Mouse (Mus musculus) adrenal gland, postnatal 10 days (tissue): ENCODE data around the gene Pla2g4e. TPM values are rescaled to one million over a fixed set of nuclear protein-coding genes. Genes with fewer than 3 reads are reported as not detected.

Experiments used
- total RNA-seq, 2 experiments: library from RNA; stranded (reverse); gene quantifications; 2 replicates each; pipeline ENCODE4 v1.2.3; 2021

Gene Pla2g4e
- total RNA-seq, 2 experiments from 2014 or later, result 0.99 to 3.6 TPM

Other genes starting within 250 kb of the Pla2g4e start
- gene Jmjd7, start 217.9 kb downstream of the Pla2g4e start, total RNA-seq, result 10 to 100 TPM in 1 of 2 experiments, 1 to 10 TPM in 1; 9.3 to 11.9 TPM
- gene Gm28042, start 217.8 kb downstream of the Pla2g4e start, total RNA-seq, result 1 to 10 TPM in 1 of 2 experiments, under 1 TPM in 1; 0.69 to 4.7 TPM
- gene Pla2g4b, start 211.9 kb downstream of the Pla2g4e start, total RNA-seq, result 1 to 10 TPM; 1.1 to 4.0 TPM
- gene Ehd4, start 90.7 kb downstream of the Pla2g4e start, total RNA-seq, result 10 to 100 TPM; 38.0 to 39.6 TPM
- under 1 TPM in 1 of 2 experiments, not detected in 1; 0.12 TPM for gene Pla2g4d, start 43.9 kb upstream of the Pla2g4e start, total RNA-seq
- gene Pla2g4f, start 68.8 kb upstream of the Pla2g4e start, total RNA-seq, result under 1 TPM in 1 of 2 experiments, not detected in 1; 0.12 TPM
- 10 to 100 TPM; 33.9 to 36.7 TPM for gene Vps39, start 107.8 kb upstream of the Pla2g4e start, total RNA-seq
- gene Ganc, start 158.6 kb upstream of the Pla2g4e start, total RNA-seq, result 10 to 100 TPM; 30.3 to 45.3 TPM
- gene Tmem87a, start 158.8 kb upstream of the Pla2g4e start, total RNA-seq, result 10 to 100 TPM; 30.7 to 38.3 TPM
- 1 to 10 TPM; 4.7 to 6.5 TPM for gene Capn3, start 210.7 kb upstream of the Pla2g4e start, total RNA-seq